Mouse (Mus musculus) MEL (cell line): ENCODE measurements around the gene Atp5h. TPM values are rescaled to one million over a fixed set of nuclear protein-coding genes. Genes with fewer than 3 reads are reported as not detected.
"Not testable (repeated sequence)": the region's sequence is repeated elsewhere in the genome, so short reads cannot be mapped to it uniquely, and the experiment has no call there.

Experiments
- DNase-seq: peaks from one replicate; pipeline ENCODE4 v3.0.0; 2011; ENCODE audit warnings: low read depth, low spot score
- H3K27ac ChIP-seq: 2 replicates; pipeline ENCODE4 v1.5.1; 2012; ENCODE audit warnings: low read depth, mild to moderate bottlenecking, control low read depth, low read length, moderate library complexity; ENCODE audit not compliant: control insufficient read depth
- H3K27me3 ChIP-seq, 2 experiments: fragments of 150-350 bp in 1 of 2; sonication (generic) in 1 of 2; 2 replicates each; pipeline ENCODE4 v1.6.1; 2012; ENCODE audit warnings: low read length in 2 of 2, mild to moderate bottlenecking in 2 of 2, improper control_type of control experiment in 1 of 2, moderate library complexity in 1 of 2; ENCODE audit not compliant: insufficient read depth in 2 of 2, control insufficient read depth in 1 of 2
- H3K36me3 ChIP-seq, 2 experiments: 2 replicates each; pipeline ENCODE4 v1.6.1; 2012 to 2014; ENCODE audit warnings: low read length in 2 of 2, improper control_type of control experiment in 1 of 2, inconsistent platforms in 1 of 2, mild to moderate bottlenecking in 1 of 2; ENCODE audit not compliant: insufficient read depth in 2 of 2, control insufficient read depth in 1 of 2
- H3K4me1 ChIP-seq, 2 experiments: fragments of 150-350 bp in 1 of 2; sonication (generic) in 1 of 2; 2 replicates each; pipeline ENCODE4 v1.6.1; 2012; ENCODE audit warnings: low read length in 2 of 2, improper control_type of control experiment in 1 of 2, mild to moderate bottlenecking in 1 of 2; ENCODE audit not compliant: insufficient read depth in 2 of 2, control insufficient read depth in 1 of 2
- H3K4me3 ChIP-seq, 2 experiments: fragments of 150-350 bp in 1 of 2; sonication (generic) in 1 of 2; 2 replicates each; pipeline ENCODE4 v1.5.1; 2012; ENCODE audit warnings: low read depth in 2 of 2, low read length in 2 of 2, mild to moderate bottlenecking in 2 of 2, moderate library complexity in 2 of 2, control low read depth in 1 of 2, improper control_type of control experiment in 1 of 2; ENCODE audit not compliant: control insufficient read depth in 1 of 2, insufficient read depth in 1 of 2
- H3K79me2 ChIP-seq: 2 replicates; pipeline ENCODE4 v1.6.1; 2012; ENCODE audit warnings: mild to moderate bottlenecking, low read length, moderate library complexity; ENCODE audit not compliant: control insufficient read depth, poor library complexity, insufficient read depth
- H3K9ac ChIP-seq: 2 replicates; pipeline ENCODE4 v1.6.1; 2012; ENCODE audit warnings: low read depth, mild to moderate bottlenecking, control low read depth, low read length, moderate library complexity; ENCODE audit not compliant: control insufficient read depth, poor library complexity, severe bottlenecking
- H3K9me3 ChIP-seq: fragments of 150-350 bp; sonication (generic); replicated peaks from 2 replicates; pipeline ENCODE4 v1.6.1; 2012; ENCODE audit warnings: mild to moderate bottlenecking, low read length, improper control_type of control experiment, moderate library complexity; ENCODE audit not compliant: insufficient read depth
- BHLHE40 ChIP-seq: IDR thresholded peaks from 2 replicates; pipeline ENCODE4 v1.6.1; 2012; ENCODE audit warnings: low read depth, mild to moderate bottlenecking, inconsistent platforms, low read length, improper control_type of control experiment, borderline replicate concordance
- CTCF ChIP-seq, 3 experiments: IDR thresholded peaks in 2 of 3; conservative IDR thresholded peaks in 1 of 3; 2 replicates each; pipeline ENCODE4 v1.5.1; 2011 to 2012; ENCODE audit warnings: low read length in 3 of 3, low read depth in 2 of 3, mild to moderate bottlenecking in 2 of 3, improper control_type of control experiment in 1 of 3, inconsistent platforms in 1 of 3, mixed read lengths in 1 of 3, moderate library complexity in 1 of 3; ENCODE audit not compliant: control insufficient read depth in 1 of 3, insufficient read depth in 1 of 3, poor library complexity in 1 of 3, severe bottlenecking in 1 of 3
- E2F4 ChIP-seq: IDR thresholded peaks from 2 replicates; pipeline ENCODE4 v1.6.1; 2011; ENCODE audit warnings: low read depth, low read length, improper control_type of control experiment, borderline replicate concordance
- ELF1 ChIP-seq: IDR thresholded peaks from 2 replicates; pipeline ENCODE4 v1.6.1; 2014; ENCODE audit warnings: low read depth, mild to moderate bottlenecking, inconsistent platforms, low read length, improper control_type of control experiment, moderate library complexity
- ETS1 ChIP-seq: IDR thresholded peaks from 2 replicates; pipeline ENCODE4 v1.6.1; 2012; ENCODE audit warnings: low read depth, mild to moderate bottlenecking, inconsistent platforms, low read length, improper control_type of control experiment, moderate library complexity
- GABPA ChIP-seq: IDR thresholded peaks from 2 replicates; pipeline ENCODE4 v1.6.1; 2012; ENCODE audit warnings: low read depth, mild to moderate bottlenecking, inconsistent platforms, low read length, improper control_type of control experiment, moderate library complexity
- MAFK ChIP-seq: IDR thresholded peaks from 2 replicates; pipeline ENCODE4 v1.6.1; 2011; ENCODE audit warnings: low read depth, mild to moderate bottlenecking, low read length, improper control_type of control experiment, borderline replicate concordance
- MAX ChIP-seq: IDR thresholded peaks from 2 replicates; pipeline ENCODE4 v1.6.1; 2011; ENCODE audit warnings: low read length, improper control_type of control experiment
- MAZ ChIP-seq: IDR thresholded peaks from 2 replicates; pipeline ENCODE4 v1.6.1; 2012; ENCODE audit warnings: low read depth, mild to moderate bottlenecking, inconsistent platforms, low read length, improper control_type of control experiment
- MEF2A ChIP-seq: IDR thresholded peaks from 2 replicates; pipeline ENCODE4 v1.6.1; 2014; ENCODE audit warnings: low read depth, mild to moderate bottlenecking, inconsistent platforms, low read length, improper control_type of control experiment; ENCODE audit not compliant: poor library complexity, insufficient replicate concordance, severe bottlenecking; ENCODE audit errors: extremely low read depth
- NRF1 ChIP-seq: IDR thresholded peaks from 2 replicates; pipeline ENCODE4 v1.6.1; 2014; ENCODE audit warnings: low read depth, mild to moderate bottlenecking, inconsistent platforms, low read length, improper control_type of control experiment, moderate library complexity; ENCODE audit not compliant: poor library complexity, insufficient read depth, severe bottlenecking
- POLR2AphosphoS5 ChIP-seq: IDR thresholded peaks from 2 replicates; pipeline ENCODE4 v1.6.1; 2012; ENCODE audit warnings: low read depth, borderline replicate concordance, mild to moderate bottlenecking, inconsistent platforms, low read length, moderate library complexity, mixed read lengths
- RAD21 ChIP-seq: IDR thresholded peaks from 2 replicates; pipeline ENCODE4 v1.6.1; 2011; ENCODE audit warnings: mild to moderate bottlenecking, low read depth, low read length, improper control_type of control experiment
- SMC3 ChIP-seq: IDR thresholded peaks from 2 replicates; pipeline ENCODE4 v1.6.1; 2011; ENCODE audit warnings: low read depth, low read length, improper control_type of control experiment
- TBP ChIP-seq: IDR thresholded peaks from 2 replicates; pipeline ENCODE4 v1.8.0; 2011; ENCODE audit warnings: low read depth, low read length, improper control_type of control experiment
- TCF12 ChIP-seq: IDR thresholded peaks from 2 replicates; pipeline ENCODE4 v1.6.1; 2014; ENCODE audit warnings: low read depth, mild to moderate bottlenecking, inconsistent platforms, low read length, improper control_type of control experiment, moderate library complexity
- USF1 ChIP-seq: IDR thresholded peaks from 2 replicates; pipeline ENCODE4 v1.6.1; 2014; ENCODE audit warnings: low read depth, mild to moderate bottlenecking, inconsistent platforms, low read length, improper control_type of control experiment, moderate library complexity
- USF2 ChIP-seq, 2 experiments: IDR thresholded peaks; 2 replicates each; pipeline ENCODE4 v1.6.1; 2011 to 2012; ENCODE audit warnings: improper control_type of control experiment in 2 of 2, low read length in 2 of 2, borderline replicate concordance in 1 of 2, inconsistent platforms in 1 of 2, low read depth in 1 of 2, mild to moderate bottlenecking in 1 of 2; ENCODE audit not compliant: insufficient read depth in 1 of 2
- ZKSCAN1 ChIP-seq: IDR thresholded peaks from 2 replicates; pipeline ENCODE4 v1.6.1; 2012; ENCODE audit warnings: low read depth, mild to moderate bottlenecking, inconsistent platforms, low read length, improper control_type of control experiment, moderate library complexity
- ZNF384 ChIP-seq: IDR thresholded peaks from 2 replicates; pipeline ENCODE4 v1.6.1; 2012; ENCODE audit warnings: low read depth, mild to moderate bottlenecking, inconsistent platforms, low read length, improper control_type of control experiment
- polyA plus RNA-seq, 2 experiments: library from polyadenylated mRNA; stranded (reverse) in 1 of 2; unstranded in 1 of 2; fragments of >175 nt in 1 of 2; fragments of >200 nt in 1 of 2; gene quantifications; 2 replicates each; pipeline versions ENCODE4 v1.2.1 to v1.2.4; 2012; ENCODE audit warnings: low replicate concordance in 2 of 2, low read depth in 1 of 2; ENCODE audit not compliant: insufficient read length in 2 of 2, insufficient read depth in 1 of 2, missing spikeins in 1 of 2
- total RNA-seq: library from RNA; depleted of rRNA; stranded (reverse); fragments of 300-350 nt; gene quantifications from 2 replicates; pipeline ENCODE4 v1.2.3, GENCODE M21; 2012

Atp5h gene
- total and polyA plus RNA-seq, 3 experiments, result 525 to 1,715 (median 706) TPM

- TF ChIP-seq MAZ (no peak), TBP (0 out of 2 replicates have a peak, but pooled peaks have one; percentile 24)
- TF ChIP-seq, all 39 proteins: peak for 1
- H3K9ac ChIP-seq, result no peak overlapping the region
- H3K4me3 ChIP-seq, result no peak overlapping the region
- no peak overlapping the region for H3K27ac ChIP-seq
- H3K79me2 ChIP-seq, result no peaks in the 10 kb centered on the region
- H3K9me3 ChIP-seq, result no peaks in the 10 kb centered on the region
- no peak for DNase-seq
- H3K27me3 ChIP-seq, result no peaks in the 10 kb centered on the region; a peak in 1 of 4 replicates
- no peaks in the 10 kb centered on the region for H3K36me3 ChIP-seq
- no peaks in the 10 kb centered on the region for H3K4me1 ChIP-seq
Measured at GRCm38 (mm10) chr11:115391358-115391757, 28.4 kb downstream of the Atp5h start.

- H3K9ac ChIP-seq, H3K9me3 ChIP-seq, H3K36me3 ChIP-seq, H3K27me3 ChIP-seq, H3K79me2 ChIP-seq, H3K27ac ChIP-seq, H3K4me3 ChIP-seq: not testable (repeated sequence)
- peak; percentile 93 for TF ChIP-seq TBP
- DNase-seq, result peak; percentile 25
- peaks cover 8 to 17% of the 10 kb centered on the region in 2 experiments; a peak in 3 of 4 replicates for H3K4me1 ChIP-seq
Measured at GRCm38 (mm10) chr11:115386859-115387258, 32.9 kb downstream of the Atp5h start.

GRCm38 (mm10) chr11:115384587-115384986, 35.2 kb downstream of the Atp5h start:
- TF ChIP-seq MEF2A (no peak), ZNF384 (no peak), SMC3 (no peak), USF2 (IDR thresholded peaks at IDR 0.05; ENCODE audit: borderline replicate concordance in 1 of 2, insufficient read depth in 1 of 2, low read depth in 1 of 2, low read length in 2 of 2) (no peak), E2F4 (no peak), NRF1 (no peak), CTCF (IDR thresholded peaks at IDR 0.05 in 2 of 3, conservative IDR thresholded peaks at IDR 0.05 in 1 of 3; ENCODE audit: control insufficient read depth in 1 of 3, insufficient read depth in 1 of 3, low read depth in 2 of 3, low read length in 3 of 3, poor library complexity in 1 of 3, severe bottlenecking in 1 of 3) (no peak), BHLHE40 (no peak), ELF1 (no peak), MAFK (no peak), MAZ (no peak), GABPA (no peak), TCF12 (no peak), MAX (no peak), RAD21 (no peak), POLR2AphosphoS5 (no peak), USF1 (no peak), ZKSCAN1 (no peak), ETS1 (no peak), TBP (no peak)
- Histone ChIP-seq H3K9me3 (no peaks in the 10 kb centered on the region), H3K4me1 (peaks cover 8 to 22% of the 10 kb centered on the region in 2 experiments; a peak in 3 of 4 replicates), H3K4me3 (no peak overlapping the region), H3K27me3 (no peaks in the 10 kb centered on the region), H3K9ac (no peak overlapping the region), H3K79me2 (peaks cover 4% of the 10 kb centered on the region; the same call in 1 of the 2 replicates), H3K27ac (no peak overlapping the region), H3K36me3 (peaks cover 0 to 9% of the 10 kb centered on the region in 2 experiments; a peak in 2 of 4 replicates)
- DNase-seq, result no peak
